Mouse (Mus musculus) frontal cortex, adult (tissue): ENCODE measurements around the gene Itgb4.

ENCODE experiments used
- ATAC-seq: cut with Nextera tagmentation; 2 replicates; pipeline ENCODE4 v1.9.2; 2017; ENCODE audit warnings: mild to moderate bottlenecking, moderate library complexity, mixed read lengths; ENCODE audit not compliant: low TSS enrichment

The Itgb4 gene

GRCm38 (mm10) chr11:115974309-115975082 is at the start of gene Itgb4:
Itgb4 (plus strand) TSS chr11:115974709.
- no peak; the same call in 1 of the 2 replicates for ATAC-seq

- no peak for ATAC-seq
These were observed 45.5 kb upstream of the Itgb4 start for GRCm38 (mm10) chr11:115929031-115929430.

DNA sequence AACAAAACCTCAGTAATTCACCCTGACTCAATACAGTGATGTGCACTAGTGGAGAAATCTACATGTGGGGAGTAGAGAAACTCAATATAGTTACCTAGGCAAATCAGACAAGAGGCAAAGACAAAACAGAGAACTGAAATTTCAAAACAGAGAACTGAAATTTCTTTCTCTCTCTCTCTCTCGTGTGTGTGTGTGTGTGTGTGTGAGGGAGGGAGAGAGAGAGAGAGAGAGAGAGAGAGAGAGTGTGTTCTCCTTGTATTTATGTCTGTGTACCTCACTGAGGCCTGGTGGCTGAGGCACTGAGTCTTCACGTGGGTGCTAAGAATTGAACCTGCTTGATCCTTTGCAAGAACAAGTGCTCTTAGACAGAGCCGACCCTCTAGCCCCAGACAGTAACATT is 44.7 kb upstream of the Itgb4 start:
- no peak for ATAC-seq

DNA sequence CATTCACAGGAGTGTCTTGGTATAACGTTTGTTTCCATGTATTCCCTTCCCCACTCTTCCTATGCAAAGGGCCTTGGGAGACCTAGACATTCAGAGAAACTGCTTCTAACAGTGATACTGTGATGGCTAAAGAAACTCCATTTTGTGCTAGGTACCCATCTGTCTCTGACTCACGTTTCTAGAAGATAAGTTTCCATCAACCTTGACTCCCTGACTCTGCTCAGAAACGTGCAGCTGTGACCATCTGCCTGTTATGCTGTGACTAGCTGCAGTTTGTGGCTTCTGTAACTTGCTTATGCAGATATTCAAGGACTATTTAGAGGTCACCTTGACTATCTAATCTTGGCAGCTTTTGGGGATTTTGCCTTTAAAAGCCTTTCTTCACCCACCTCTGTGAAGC is 43.3 kb upstream of the Itgb4 start:
- ATAC-seq: no peak

GRCm38 (mm10) chr11:115933108-115933746 is 41.3 kb upstream of the Itgb4 start, which contains the start of the genes Sap30bp and Recql5:
Sap30bp (plus strand) TSS chr11:115933282.
Recql5 (minus strand) TSS chr11:115933477.
- ATAC-seq: peak; percentile 98

DNA sequence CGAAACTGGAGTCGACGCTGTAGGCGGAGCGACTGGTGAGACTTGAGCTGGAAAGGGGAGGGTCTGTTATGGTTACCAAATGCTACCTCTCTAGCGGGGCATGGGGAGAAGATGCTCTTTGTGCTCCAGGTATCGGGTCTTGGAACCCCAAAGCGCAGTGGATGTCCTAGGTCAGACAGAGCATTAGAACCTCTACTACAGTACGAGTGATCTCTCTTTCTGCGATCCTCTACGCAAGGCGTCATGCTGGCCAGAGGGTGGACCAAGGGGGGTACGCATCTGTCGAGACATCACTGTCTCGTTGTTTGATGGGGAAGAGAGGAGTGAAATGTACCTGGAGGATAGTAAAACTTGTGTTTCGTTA is 40.8 kb upstream of the Itgb4 start:
- ATAC-seq: peak; percentile 34; the same call in 1 of the 2 replicates

GRCm38 (mm10) chr11:115939690-115940329 is 34.7 kb upstream of the Itgb4 start:
- ATAC-seq: no peak; the same call in 1 of the 2 replicates

- ATAC-seq: no peak
These were observed 32.5 kb upstream of the Itgb4 start for GRCm38 (mm10) chr11:115941980-115942379.

- no peak; the same call in 1 of the 2 replicates for ATAC-seq
These were observed 29.3 kb upstream of the Itgb4 start for GRCm38 (mm10) chr11:115945247-115945646.

DNA sequence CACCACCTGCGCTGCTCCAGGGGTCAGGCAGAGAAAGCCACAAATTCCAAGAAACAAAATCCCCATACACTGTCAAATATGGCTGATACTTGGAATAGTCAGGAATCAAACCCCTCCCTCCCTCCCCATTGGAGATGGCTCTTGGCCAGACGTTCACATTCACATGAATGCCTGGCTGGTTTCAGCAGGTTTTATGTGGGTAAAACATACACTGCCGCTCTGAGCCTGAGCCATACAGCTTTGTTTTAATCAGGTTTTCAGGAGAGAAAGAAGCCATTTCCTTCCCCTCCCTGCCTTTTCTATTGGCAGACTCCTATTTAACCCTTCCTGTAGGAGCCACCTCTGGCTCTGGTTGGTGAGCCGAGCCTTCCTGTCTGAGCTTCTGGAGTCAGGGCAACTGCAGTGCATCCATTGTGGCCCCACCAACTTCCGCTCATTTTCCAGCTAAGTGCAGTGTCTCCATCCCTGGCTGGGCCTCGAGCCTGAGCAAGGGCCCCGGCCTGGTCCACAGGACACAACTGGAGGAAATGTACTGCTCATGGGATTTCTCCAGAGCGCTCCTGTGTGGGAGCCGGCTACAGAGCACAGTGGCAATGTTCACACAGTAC is 28.2 kb upstream of the Itgb4 start:
- no peak for ATAC-seq

- peak; percentile 65 for ATAC-seq
These were observed 26.2 kb upstream of the Itgb4 start for GRCm38 (mm10) chr11:115948316-115948715.

DNA sequence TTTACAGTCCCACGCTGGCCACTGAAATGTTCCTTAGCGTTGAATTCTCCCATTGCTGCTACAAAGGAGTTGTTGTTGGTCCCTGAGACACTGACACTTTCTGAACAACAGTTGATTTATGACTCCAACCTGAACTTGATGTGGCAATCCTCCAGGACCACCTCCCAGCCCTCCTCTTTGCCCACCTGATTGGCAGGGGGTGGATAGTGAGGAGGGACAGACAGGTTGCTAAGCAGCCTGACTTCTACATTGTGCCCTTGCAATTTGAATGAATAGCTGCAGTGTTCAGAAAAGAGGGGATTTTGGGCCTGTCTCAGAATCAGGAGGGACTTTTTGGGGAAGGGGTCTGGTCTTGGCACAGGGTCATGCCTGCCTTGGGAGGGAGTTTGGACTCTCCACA is 23.8 kb upstream of the Itgb4 start:
- ATAC-seq: no peak

DNA sequence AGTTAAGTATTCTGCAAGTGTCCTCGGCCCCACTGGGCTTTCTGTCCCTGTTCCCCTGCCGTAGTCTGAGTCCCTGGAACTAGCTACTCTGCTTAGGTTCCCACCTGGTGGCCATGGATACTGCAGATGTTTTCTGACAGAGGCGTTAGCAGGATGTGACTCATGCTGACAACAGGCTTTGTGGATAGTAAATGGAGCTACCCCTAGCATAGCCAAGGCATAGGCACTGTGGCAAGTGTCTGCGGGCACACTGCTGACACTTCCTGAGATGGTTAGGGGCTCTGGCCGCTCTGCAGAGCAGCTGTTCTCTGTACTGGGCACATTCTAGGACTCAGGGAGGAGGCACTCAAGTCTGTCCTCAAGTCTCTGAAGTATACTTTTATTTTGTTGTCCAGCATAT is 19.8 kb upstream of the Itgb4 start:
- ATAC-seq: no peak

DNA sequence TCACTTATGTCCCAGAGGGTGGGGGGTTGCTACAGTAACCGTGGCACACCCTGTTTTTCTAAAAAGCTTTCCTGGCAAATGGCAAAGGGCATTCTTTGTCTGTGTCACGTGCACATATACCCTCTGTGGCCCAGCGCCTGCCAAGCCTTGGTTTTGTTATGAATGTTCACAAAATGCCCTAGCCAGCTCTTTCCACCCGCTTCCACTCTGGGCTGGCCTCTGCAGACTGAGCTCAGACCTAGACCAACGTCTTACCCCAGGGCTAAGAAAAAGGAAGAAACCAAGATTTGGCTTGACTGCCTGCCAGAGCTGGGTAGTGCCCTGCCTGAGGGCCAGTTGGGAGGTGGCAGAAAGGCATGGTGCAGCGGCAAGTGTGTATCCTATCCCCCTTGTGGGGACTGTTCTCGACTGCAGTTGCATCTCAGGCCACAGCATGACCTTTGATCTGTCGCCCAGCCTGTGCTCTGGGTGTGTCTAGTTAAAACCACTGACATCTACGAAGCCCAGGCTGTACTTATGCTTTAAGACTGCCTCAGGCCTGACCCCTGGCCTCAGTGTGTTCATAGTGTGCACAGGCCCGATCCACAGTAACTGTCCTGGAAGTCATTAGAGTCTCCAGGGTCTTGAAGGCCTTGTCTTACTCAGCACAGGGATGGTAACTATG is 19.2 kb upstream of the Itgb4 start:
- ATAC-seq: no peak

GRCm38 (mm10) chr11:115956453-115956852 is 18.1 kb upstream of the Itgb4 start:
- ATAC-seq: peak; percentile 65

- no peak for ATAC-seq
These were observed 16.5 kb upstream of the Itgb4 start for GRCm38 (mm10) chr11:115957971-115958370.

DNA sequence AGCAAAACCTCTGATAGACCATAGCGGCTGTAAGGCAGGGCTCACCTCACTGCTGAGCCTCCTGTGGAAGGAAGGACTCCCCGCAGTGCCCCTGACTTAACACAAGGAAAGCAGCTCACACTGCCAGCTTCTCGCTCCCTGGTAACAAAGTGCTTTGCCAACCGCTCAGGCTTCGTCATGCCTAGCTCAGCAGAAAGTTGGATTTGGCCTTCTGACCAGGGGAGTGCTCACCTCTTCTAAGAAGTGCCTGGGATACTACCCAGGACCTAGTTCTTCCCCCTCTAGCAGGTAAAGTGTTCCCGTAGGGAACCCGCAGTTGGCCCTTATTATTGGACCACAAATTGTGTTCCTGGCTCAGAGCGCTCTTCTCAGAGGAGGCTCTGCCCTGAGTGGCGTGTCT is 15.5 kb upstream of the Itgb4 start:
- ATAC-seq: no peak

DNA sequence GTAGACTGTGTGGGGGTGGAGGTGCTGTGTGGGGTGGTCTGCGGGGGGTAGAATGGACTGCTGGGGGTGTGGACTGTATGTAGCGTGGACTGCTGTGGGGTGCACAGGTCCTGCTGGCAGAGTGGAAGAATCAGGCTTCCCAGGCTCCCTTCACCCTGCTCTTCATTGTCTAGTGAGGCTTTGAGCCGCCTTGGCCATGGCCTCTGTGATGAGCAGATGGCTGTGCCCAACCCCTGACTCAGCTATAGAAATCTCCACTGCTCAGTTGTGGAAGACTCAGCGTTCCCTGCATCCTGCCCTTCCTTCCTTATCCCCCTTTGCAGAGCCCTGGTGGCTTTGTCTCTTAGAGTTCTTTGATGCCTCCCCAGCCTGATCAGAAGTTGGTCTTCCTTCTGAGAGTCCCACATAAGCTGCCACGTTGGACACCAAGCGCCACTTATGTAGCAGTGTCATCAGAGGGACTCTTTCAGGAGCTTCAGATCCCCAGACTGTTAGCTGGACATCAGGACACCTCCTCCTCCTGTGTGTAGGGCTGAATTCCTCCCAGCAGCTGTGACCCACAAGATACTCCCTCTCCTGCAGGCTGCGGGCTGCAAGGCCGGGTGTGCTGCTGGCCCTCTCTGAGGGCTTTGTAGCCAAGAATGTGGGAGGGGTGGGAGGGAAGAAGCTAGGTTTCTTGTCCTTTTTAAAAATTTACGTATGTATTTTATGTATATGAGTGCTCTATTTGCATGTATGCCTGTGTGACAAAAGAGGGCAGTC is 11.7 kb upstream of the Itgb4 start:
- no peak for ATAC-seq

DNA sequence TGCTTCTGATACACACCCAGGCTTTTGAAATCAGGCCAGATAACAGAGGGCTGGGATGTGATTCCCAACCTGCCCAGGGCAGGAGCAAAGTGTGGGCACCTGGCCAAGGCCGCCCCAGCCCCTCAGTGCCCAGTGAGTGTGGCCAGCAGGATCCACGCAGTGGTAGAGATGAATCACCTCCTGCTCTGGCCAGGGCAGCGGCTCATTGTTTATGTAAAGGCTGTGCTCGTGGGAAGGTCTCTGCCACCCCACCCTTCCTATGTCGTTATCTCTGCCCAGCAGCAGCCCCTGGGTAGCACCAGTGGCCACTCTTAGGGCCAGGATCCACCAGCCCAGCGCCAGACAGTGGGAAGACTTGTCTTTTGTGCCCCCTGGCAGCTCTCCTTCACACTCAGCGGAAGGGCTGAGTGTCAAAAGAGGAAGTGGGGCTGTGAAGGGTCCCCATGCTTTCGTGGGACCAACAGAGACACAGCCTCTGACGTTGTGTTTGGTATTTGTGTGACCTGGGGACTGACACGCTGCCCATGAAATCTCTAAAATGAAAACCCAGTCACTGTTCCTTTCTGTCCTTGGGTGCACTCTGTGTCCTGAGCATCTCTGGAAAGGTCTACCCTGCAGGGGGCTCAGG is 9.4 kb upstream of the Itgb4 start:
- no peak for ATAC-seq

GRCm38 (mm10) chr11:115968731-115969405 is 5.6 kb upstream of the Itgb4 start:
- no peak for ATAC-seq
